Mouse (Mus musculus) embryonic facial prominence, embryonic 12.5 days (tissue): ENCODE data around the gene Shld2. TPM values are rescaled to one million over a fixed set of nuclear protein-coding genes. Genes with fewer than 3 reads are reported as not detected.
"Not testable (repeated sequence)": the region's sequence is repeated elsewhere in the genome, so short reads cannot be mapped to it uniquely, and the experiment has no call there.

ENCODE experiments used
- ATAC-seq: fragments of 200-750 bp; cut with Nextera tagmentation; 2 replicates; pipeline ENCODE4 v1.8.0; 2017; ENCODE audit not compliant: insufficient number of reproducible peaks, insufficient read depth, low FRiP score, low TSS enrichment
- H3K27ac ChIP-seq: fragments of 300-500 bp; sonication (generic); 2 replicates; pipeline ENCODE4 v1.5.1; 2016; ENCODE audit warnings: mild to moderate bottlenecking
- H3K27me3 ChIP-seq: fragments of 300-500 bp; sonication (generic); 2 replicates; pipeline ENCODE4 v1.6.1; 2016; ENCODE audit warnings: mild to moderate bottlenecking, moderate library complexity
- H3K36me3 ChIP-seq: fragments of 300-500 bp; sonication (generic); 2 replicates; pipeline ENCODE4 v1.6.1; 2016; ENCODE audit warnings: mild to moderate bottlenecking
- H3K4me1 ChIP-seq: fragments of 300-500 bp; sonication (generic); 2 replicates; pipeline ENCODE4 v1.6.1; 2016
- H3K4me2 ChIP-seq: fragments of 300-500 bp; sonication (generic); replicated peaks from 2 replicates; pipeline ENCODE4 v1.6.1; 2016; ENCODE audit warnings: mild to moderate bottlenecking, moderate library complexity
- H3K4me3 ChIP-seq: fragments of 300-500 bp; sonication (generic); 2 replicates; pipeline ENCODE4 v1.5.1; 2016; ENCODE audit warnings: mild to moderate bottlenecking
- H3K9ac ChIP-seq: fragments of 300-500 bp; sonication (generic); 2 replicates; pipeline ENCODE4 v1.6.1; 2016; ENCODE audit warnings: mild to moderate bottlenecking, moderate library complexity
- H3K9me3 ChIP-seq: fragments of 300-500 bp; sonication (generic); 2 replicates; pipeline ENCODE4 v1.6.1; 2016; ENCODE audit warnings: mild to moderate bottlenecking, moderate library complexity
- WGBS: fragments of 180-500 bp; shearing (Covaris S2); methylation state at CpG from one replicate; pipeline ENCODE4 v1.1.7; 2016; 5-methylcytosine and 5-hydroxymethylcytosine counted together
- polyA plus RNA-seq: library from polyadenylated mRNA; unstranded; fragments of >200 nt; fragmentation: Nextera tagmentation; extraction: Ambion mirVana; gene quantifications from 2 replicates; pipeline ENCODE4 v1.2.1, GENCODE M21; 2016

The Shld2 gene
- polyA plus RNA-seq, 1 experiment from 2014 or later, result 17.9 TPM

- Histone ChIP-seq H3K27me3 (no peaks in the 10 kb centered on the region), H3K4me1 (peaks cover 9% of the 10 kb centered on the region), H3K9ac (no peak overlapping the region), H3K4me3 (no peak overlapping the region), H3K4me2 (no peak overlapping the region), H3K36me3 (peaks cover 20% of the 10 kb centered on the region), H3K9me3 (no peaks in the 10 kb centered on the region), H3K27ac (no peak overlapping the region)
- no peak for ATAC-seq
- WGBS, result 86% methylated on average over 3 of the region's 3 CpGs
Observed at GRCm38 (mm10) chr14:34317431-34317830, 7.1 kb upstream of the Shld2 start.

- Histone ChIP-seq H3K4me2 (no peak overlapping the region), H3K9ac (no peak overlapping the region), H3K4me3 (no peak overlapping the region), H3K9me3 (no peaks in the 10 kb centered on the region), H3K4me1 (peaks cover 15% of the 10 kb centered on the region), H3K36me3 (peaks cover 16% of the 10 kb centered on the region), H3K27ac (no peak overlapping the region), H3K27me3 (no peaks in the 10 kb centered on the region)
- ATAC-seq, result no peak
- WGBS, result 87% methylated on average over 2 of the region's 2 CpGs
Observed at GRCm38 (mm10) chr14:34316346-34316745, 6.1 kb upstream of the Shld2 start.

- H3K4me3 ChIP-seq, result no peak overlapping the region
- peaks cover 15% of the 10 kb centered on the region for H3K4me1 ChIP-seq
- 85% methylated on average over 3 of the region's 3 CpGs for WGBS
- peaks cover 6% of the 10 kb centered on the region for H3K36me3 ChIP-seq
- no peak overlapping the region for H3K4me2 ChIP-seq
- no peaks in the 10 kb centered on the region for H3K27me3 ChIP-seq
- H3K27ac ChIP-seq, result no peak overlapping the region
- no peak for ATAC-seq
- no peaks in the 10 kb centered on the region for H3K9me3 ChIP-seq
- H3K9ac ChIP-seq, result no peak overlapping the region
Observed at GRCm38 (mm10) chr14:34314796-34315195, 4.5 kb upstream of the Shld2 start.

GRCm38 (mm10) chr14:34314383-34314782 is 4.1 kb upstream of the Shld2 start:
- not testable (repeated sequence) for H3K9ac ChIP-seq, H3K27me3 ChIP-seq, ATAC-seq, H3K9me3 ChIP-seq, H3K36me3 ChIP-seq, H3K4me2 ChIP-seq, H3K27ac ChIP-seq, H3K4me3 ChIP-seq
- 89% methylated on average over 8 of the region's 8 CpGs for WGBS
- peaks cover 15% of the 10 kb centered on the region for H3K4me1 ChIP-seq

- ATAC-seq, result no peak
Observed at GRCm38 (mm10) chr14:34313612-34314011, 3.3 kb upstream of the Shld2 start.

GRCm38 (mm10) chr14:34312339-34313048 is 2.2 kb upstream of the Shld2 start:
- ATAC-seq, result no peak
- no peaks in the 10 kb centered on the region for H3K36me3 ChIP-seq
- H3K27ac ChIP-seq, result no peak overlapping the region
- peak overlapping the region; percentile 74 for H3K4me2 ChIP-seq
- H3K4me1 ChIP-seq, result peaks cover 15% of the 10 kb centered on the region
- 21% methylated on average over 5 of the region's 6 CpGs for WGBS
- no peaks in the 10 kb centered on the region for H3K9me3 ChIP-seq
- H3K27me3 ChIP-seq, result no peaks in the 10 kb centered on the region
- H3K4me3 ChIP-seq, result peak overlapping the region; percentile 80
- H3K9ac ChIP-seq, result peak overlapping the region; percentile 29; the same call in 1 of the 2 replicates

More at GRCm38 (mm10) chr14:34313612-34314011, 3.3 kb upstream of the Shld2 start:
- Histone ChIP-seq H3K4me3 (no peak overlapping the region), H3K36me3 (no peaks in the 10 kb centered on the region), H3K27ac (no peak overlapping the region), H3K4me1 (peaks cover 15% of the 10 kb centered on the region), H3K9me3 (no peaks in the 10 kb centered on the region), H3K27me3 (no peaks in the 10 kb centered on the region), H3K9ac (no peak overlapping the region), H3K4me2 (no peak overlapping the region)
- 90% methylated on average over 3 of the region's 3 CpGs for WGBS

- H3K4me1 ChIP-seq, result peaks cover 15% of the 10 kb centered on the region
- H3K27ac ChIP-seq, result peak overlapping the region; percentile 96; the same call in 1 of the 2 replicates
- ATAC-seq, result no peak
- 3% methylated on average over 4 of the region's 4 CpGs for whole genome bisulfite sequencing
- H3K4me3 ChIP-seq, result peak overlapping the region; percentile 80
- no peaks in the 10 kb centered on the region for H3K36me3 ChIP-seq
- H3K4me2 ChIP-seq, result peak overlapping the region; percentile 74
- peak overlapping the region; percentile 98 for H3K9ac ChIP-seq
- no peaks in the 10 kb centered on the region for H3K9me3 ChIP-seq
- H3K27me3 ChIP-seq, result no peaks in the 10 kb centered on the region
Observed at GRCm38 (mm10) chr14:34311691-34312090, 1.4 kb upstream of the Shld2 start.

GRCm38 (mm10) chr14:34311021-34311631 is 833 bp upstream of the Shld2 start:
- Histone ChIP-seq H3K4me2 (peak overlapping the region; percentile 74), H3K4me1 (peaks cover 15% of the 10 kb centered on the region), H3K9me3 (no peaks in the 10 kb centered on the region), H3K27me3 (no peaks in the 10 kb centered on the region), H3K4me3 (peak overlapping the region; percentile 80), H3K9ac (peak overlapping the region; percentile 98), H3K36me3 (no peaks in the 10 kb centered on the region), H3K27ac (peak overlapping the region; percentile 96)
- ATAC-seq, result no peak
- under 1% methylated on average over 46 of the region's 47 CpGs for WGBS

- H3K4me2 ChIP-seq, result peak overlapping the region; percentile 74
- 8% methylated on average over 5 of the region's 5 CpGs for WGBS
- no peaks in the 10 kb centered on the region for H3K9me3 ChIP-seq
- H3K27me3 ChIP-seq, result no peaks in the 10 kb centered on the region
- peak overlapping the region; percentile 80 for H3K4me3 ChIP-seq
- no peak; the same call in 1 of the 2 replicates for ATAC-seq
- H3K4me1 ChIP-seq, result peaks cover 15% of the 10 kb centered on the region
- H3K27ac ChIP-seq, result peak overlapping the region; percentile 96
- H3K9ac ChIP-seq, result peak overlapping the region; percentile 98
- no peaks in the 10 kb centered on the region for H3K36me3 ChIP-seq
Observed at GRCm38 (mm10) chr14:34309907-34310233, 423 bp downstream of the Shld2 start.

GRCm38 (mm10) chr14:34309266-34309665 is 1.0 kb downstream of the Shld2 start:
- H3K9ac ChIP-seq, result no peak overlapping the region
- no peak overlapping the region for H3K27ac ChIP-seq
- no peaks in the 10 kb centered on the region for H3K36me3 ChIP-seq
- H3K4me3 ChIP-seq, result no peak overlapping the region
- H3K9me3 ChIP-seq, result no peaks in the 10 kb centered on the region
- H3K4me2 ChIP-seq, result no peak overlapping the region
- no peak for ATAC-seq
- peaks cover 15% of the 10 kb centered on the region for H3K4me1 ChIP-seq
- 86% methylated on average over 4 of the region's 4 CpGs for WGBS
- no peaks in the 10 kb centered on the region for H3K27me3 ChIP-seq

- no peaks in the 10 kb centered on the region for H3K4me1 ChIP-seq
- H3K9ac ChIP-seq, result no peak overlapping the region
- no peak overlapping the region for H3K27ac ChIP-seq
- 30% methylated on average over 5 of the region's 5 CpGs for WGBS
- H3K36me3 ChIP-seq, result no peaks in the 10 kb centered on the region
- H3K4me2 ChIP-seq, result no peak overlapping the region
- H3K27me3 ChIP-seq, result no peaks in the 10 kb centered on the region
- H3K9me3 ChIP-seq, result no peaks in the 10 kb centered on the region
- no peak for ATAC-seq
- no peak overlapping the region for H3K4me3 ChIP-seq
Observed at GRCm38 (mm10) chr14:34303265-34303680, 7.0 kb downstream of the Shld2 start.

GRCm38 (mm10) chr14:34302681-34303242 is 7.5 kb downstream of the Shld2 start:
- Histone ChIP-seq H3K9me3 (no peaks in the 10 kb centered on the region), H3K4me3 (no peak overlapping the region), H3K4me1 (no peaks in the 10 kb centered on the region), H3K36me3 (no peaks in the 10 kb centered on the region), H3K4me2 (no peak overlapping the region), H3K27me3 (no peaks in the 10 kb centered on the region), H3K27ac (no peak overlapping the region), H3K9ac (no peak overlapping the region)
- no peak for ATAC-seq
- 82% methylated on average over 5 of the region's 5 CpGs for WGBS
